Mouse (Mus musculus): Measurements from ENCODE around the gene Blvrb.

DNA sequence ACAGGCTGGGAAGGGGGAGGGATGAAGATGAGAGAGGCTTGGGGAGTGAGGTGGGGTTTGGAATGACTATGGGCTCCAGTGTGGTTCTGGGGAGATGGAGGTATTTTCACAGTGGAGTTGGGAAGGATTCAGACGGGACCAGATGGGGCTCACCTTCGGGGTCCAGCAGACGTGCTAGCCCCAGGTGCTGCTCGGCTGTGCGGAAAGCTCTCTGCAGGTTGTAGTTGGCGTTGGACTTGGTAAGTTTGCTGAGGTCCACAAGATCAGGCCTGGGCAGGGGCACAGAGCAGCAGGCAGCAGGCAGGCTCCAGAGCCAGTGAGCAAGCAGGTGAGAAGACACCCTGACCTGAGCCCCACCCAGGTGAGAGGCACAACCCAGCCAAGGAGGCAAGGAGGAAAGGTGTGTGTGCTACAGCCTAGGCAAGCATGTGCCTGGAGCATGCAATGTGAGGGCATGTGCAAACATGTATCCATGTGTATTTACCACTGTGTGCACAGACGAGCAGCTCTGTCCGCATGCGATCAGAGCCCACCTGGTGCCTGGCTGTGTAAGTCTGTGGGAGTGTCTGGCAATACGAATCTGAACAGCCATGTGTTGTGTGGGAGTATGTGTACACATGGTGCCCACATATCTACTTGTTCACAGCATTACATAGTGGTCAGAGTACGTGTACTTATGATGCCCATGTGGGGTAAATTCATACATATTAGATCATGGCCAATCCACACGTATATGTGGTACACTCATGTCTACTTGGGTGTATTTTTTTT, 24.0 kb upstream of the Blvrb start:
- TF ChIP-seq POLR2A (IDR thresholded peaks at IDR 0.05; ENCODE audit: borderline replicate concordance, low read depth, low read length) (no peak), CTCF (IDR thresholded peaks at IDR 0.05; ENCODE audit: low read depth, low read length) (no peak)
